Comparison of ENCODE assay signal across 9 mouse cellular contexts in genomic region chr10:79857894-79858293, GRCm38 (mm10). TPM values are rescaled to one million over a fixed set of nuclear protein-coding genes. Genes with fewer than 3 reads are reported as not detected.
DNase-seq lines count a peak whose midpoint lies in the region; ATAC-seq and TF ChIP-seq lines count a peak whose summit lies in the region.
"Had no signal": no experiment of that assay in that cellular context is flagged by ENCODE, and none has a peak within 500 bp of the region (broad histone marks: within the 10 kb centered on the region; RNA-seq: fewer than 3 reads in every experiment).

No protein-coding gene starts in this region.

- peak overlapping the region; percentile 91 for H3K4me2 ChIP-seq in kidney, postnatal 0 days (ENCODE audit: low read length)
- peak overlapping the region; percentile 91 for H3K4me2 ChIP-seq in embryonic facial prominence, embryonic 15.5 days (replicated peaks)
- H3K4me2 ChIP-seq in intestine, embryonic 16.5 days (ENCODE audit: low read depth, low read length): peak overlapping the region; percentile 96
- H3K4me2 ChIP-seq in neural tube, embryonic 12.5 days (replicated peaks): peak overlapping the region; percentile 100

- no peak for ATAC-seq in kidney, postnatal 0 days (replicated peaks; ENCODE audit: low FRiP score, low read depth)
- no peak for ATAC-seq in embryonic facial prominence, embryonic 15.5 days (ENCODE audit: insufficient number of reproducible peaks, low FRiP score, low TSS enrichment, low read depth)
- ATAC-seq in intestine, embryonic 16.5 days: no peak
- no peak for ATAC-seq in neural tube, embryonic 12.5 days (ENCODE audit: low FRiP score, low read depth)

- no peaks in the 10 kb centered on the region for H3K9me3 ChIP-seq in kidney, postnatal 0 days (replicated peaks; ENCODE audit: low read length)
- no peaks in the 10 kb centered on the region for H3K9me3 ChIP-seq in embryonic facial prominence, embryonic 15.5 days (replicated peaks)
- H3K9me3 ChIP-seq in intestine, embryonic 16.5 days (ENCODE audit: control insufficient read depth, low read length): no peaks in the 10 kb centered on the region
- H3K9me3 ChIP-seq in neural tube, embryonic 12.5 days: no peaks in the 10 kb centered on the region

- H3K4me1 ChIP-seq in kidney, postnatal 0 days (replicated peaks; ENCODE audit: insufficient read depth, low read length): peaks cover 43% of the 10 kb centered on the region
- H3K4me1 ChIP-seq in embryonic facial prominence, embryonic 15.5 days: peaks cover 71% of the 10 kb centered on the region
- peaks cover 50% of the 10 kb centered on the region for H3K4me1 ChIP-seq in intestine, embryonic 16.5 days (ENCODE audit: control insufficient read depth, insufficient read depth, low read length)
- H3K4me1 ChIP-seq in neural tube, embryonic 12.5 days: peaks cover 44% of the 10 kb centered on the region

- H3K27me3 ChIP-seq in kidney, postnatal 0 days (ENCODE audit: insufficient read depth, low read length): no peaks in the 10 kb centered on the region
- no peaks in the 10 kb centered on the region for H3K27me3 ChIP-seq in embryonic facial prominence, embryonic 15.5 days
- H3K27me3 ChIP-seq in intestine, embryonic 16.5 days (replicated peaks; ENCODE audit: control insufficient read depth, insufficient read depth, low read length): no peaks in the 10 kb centered on the region
- no peaks in the 10 kb centered on the region for H3K27me3 ChIP-seq in neural tube, embryonic 12.5 days (replicated peaks)

- no peak overlapping the region for H3K9ac ChIP-seq in kidney, postnatal 0 days (ENCODE audit: low read depth, low read length)
- 0 out of 2 replicates have a peak overlapping the region, but pooled peaks have one; percentile 100 for H3K9ac ChIP-seq in embryonic facial prominence, embryonic 15.5 days
- peak overlapping the region; percentile 100 for H3K9ac ChIP-seq in intestine, embryonic 16.5 days (ENCODE audit: low read depth, low read length)
- H3K9ac ChIP-seq in neural tube, embryonic 12.5 days: peak overlapping the region; percentile 97

- WGBS in kidney, postnatal 0 days: 59% methylated on average over 2 of the region's 2 CpGs
- WGBS in embryonic facial prominence, embryonic 15.5 days: 63% methylated on average over 2 of the region's 2 CpGs
- WGBS in intestine, embryonic 16.5 days: 35% methylated on average over 2 of the region's 2 CpGs
- WGBS in neural tube, embryonic 12.5 days: 88% methylated on average over 2 of the region's 2 CpGs

- no peak for TF ChIP-seq CTCF in kidney, postnatal 0 days (IDR thresholded peaks at IDR 0.05; ENCODE audit: low read depth)

- peak overlapping the region; percentile 96 for H3K4me3 ChIP-seq in kidney, postnatal 0 days (replicated peaks; ENCODE audit: low read depth, low read length)
- peak overlapping the region; percentile 97 for H3K4me3 ChIP-seq in embryonic facial prominence, embryonic 15.5 days (replicated peaks)
- H3K4me3 ChIP-seq in intestine, embryonic 16.5 days (ENCODE audit: low read length): peak overlapping the region; percentile 97
- H3K4me3 ChIP-seq in neural tube, embryonic 12.5 days: peak overlapping the region; percentile 96; the same call in 1 of the 2 replicates

- H3K27ac ChIP-seq in kidney, postnatal 0 days: 0 out of 2 replicates have a peak overlapping the region, but pooled peaks have one; percentile 2
- H3K27ac ChIP-seq in embryonic facial prominence, embryonic 15.5 days (replicated peaks): peak overlapping the region; percentile 69
- H3K27ac ChIP-seq in intestine, embryonic 16.5 days (ENCODE audit: low read length): peak overlapping the region; percentile 100
- H3K27ac ChIP-seq in neural tube, embryonic 12.5 days: peak overlapping the region; percentile 26; the same call in 1 of the 2 replicates

- H3K36me3 ChIP-seq in kidney, postnatal 0 days (ENCODE audit: insufficient read depth, low read length): peaks cover 44% of the 10 kb centered on the region
- H3K36me3 ChIP-seq in embryonic facial prominence, embryonic 15.5 days: peaks cover 57% of the 10 kb centered on the region
- peaks cover 46% of the 10 kb centered on the region for H3K36me3 ChIP-seq in intestine, embryonic 16.5 days (ENCODE audit: control insufficient read depth, insufficient read depth, low read length)
- peaks cover 64% of the 10 kb centered on the region for H3K36me3 ChIP-seq in neural tube, embryonic 12.5 days

- DNase-seq in kidney, postnatal 0 days (ENCODE audit: low spot score): no peak
- DNase-seq in kidney, adult 11 months: no peak
- no peak for DNase-seq in embryo, embryonic 10 days (ENCODE audit: low spot score)
- no peak for DNase-seq in cerebellum, postnatal 36 days
- DNase-seq in thymus, postnatal 0 days (ENCODE audit: low spot score): no peak

RNA-seq across cellular contexts. Expression of gene Ptbp1, which starts 3.7 kb away (rescaled TPM):
- 220 and 238 TPM in 2 replicates for polyA plus RNA-seq in kidney, postnatal 0 days (2015; fragmentation: Nextera tagmentation; extraction: Ambion mirVana)
- polyA plus RNA-seq in embryonic facial prominence, embryonic 15.5 days (2015; fragmentation: Nextera tagmentation; extraction: Ambion mirVana): 299 and 325 TPM in 2 replicates
- 295 and 302 TPM in 2 replicates for polyA plus RNA-seq in intestine, embryonic 16.5 days (2015; fragmentation: Nextera tagmentation; extraction: Ambion mirVana)
- polyA plus RNA-seq in neural tube, embryonic 12.5 days (2016; fragmentation: Nextera tagmentation; extraction: Ambion mirVana): 180 and 189 TPM in 2 replicates
- polyA plus RNA-seq in thymus, postnatal 0 days (2015; fragmentation: Nextera tagmentation; extraction: Ambion mirVana): 217 and 246 TPM in 2 replicates

RNA-seq across cellular contexts. Expression of gene Prtn3, which starts 16.4 kb away (rescaled TPM):
- 6.5 and 7.9 TPM in 2 replicates for polyA plus RNA-seq in kidney, postnatal 0 days (2015; fragmentation: Nextera tagmentation; extraction: Ambion mirVana)
- polyA plus RNA-seq in embryonic facial prominence, embryonic 15.5 days (2015; fragmentation: Nextera tagmentation; extraction: Ambion mirVana): 4.3 and 5.6 TPM in 2 replicates
- polyA plus RNA-seq in intestine, embryonic 16.5 days (2015; fragmentation: Nextera tagmentation; extraction: Ambion mirVana): 2.7 and 2.8 TPM in 2 replicates
- polyA plus RNA-seq in neural tube, embryonic 12.5 days (2016; fragmentation: Nextera tagmentation; extraction: Ambion mirVana): 12.6 and 15.5 TPM in 2 replicates
- 1.7 TPM in 2 replicates for polyA plus RNA-seq in thymus, postnatal 0 days (2015; fragmentation: Nextera tagmentation; extraction: Ambion mirVana)

RNA-seq across cellular contexts. Expression of gene Plppr3, which starts 16.5 kb away (rescaled TPM):
- polyA plus RNA-seq in kidney, postnatal 0 days (2015; fragmentation: Nextera tagmentation; extraction: Ambion mirVana): 37.0 and 41.5 TPM in 2 replicates
- 59.9 and 68.2 TPM in 2 replicates for polyA plus RNA-seq in embryonic facial prominence, embryonic 15.5 days (2015; fragmentation: Nextera tagmentation; extraction: Ambion mirVana)
- polyA plus RNA-seq in intestine, embryonic 16.5 days (2015; fragmentation: Nextera tagmentation; extraction: Ambion mirVana): 25.5 and 28.2 TPM in 2 replicates
- polyA plus RNA-seq in neural tube, embryonic 12.5 days (2016; fragmentation: Nextera tagmentation; extraction: Ambion mirVana): 296 and 301 TPM in 2 replicates
- 3.3 and 3.4 TPM in 2 replicates for polyA plus RNA-seq in thymus, postnatal 0 days (2015; fragmentation: Nextera tagmentation; extraction: Ambion mirVana)

RNA-seq across cellular contexts. Expression of gene Elane, which starts 28.2 kb away (rescaled TPM):
- 0.14 TPM in 1 of 2 replicates, not detected in the other for polyA plus RNA-seq in kidney, postnatal 0 days (2015; fragmentation: Nextera tagmentation; extraction: Ambion mirVana)
- polyA plus RNA-seq in embryonic facial prominence, embryonic 15.5 days (2015; fragmentation: Nextera tagmentation; extraction: Ambion mirVana): 0.28 and 0.85 TPM in 2 replicates
- 0.42 and 2.4 TPM in 2 replicates for polyA plus RNA-seq in intestine, embryonic 16.5 days (2015; fragmentation: Nextera tagmentation; extraction: Ambion mirVana)
- polyA plus RNA-seq in neural tube, embryonic 12.5 days (2016; fragmentation: Nextera tagmentation; extraction: Ambion mirVana): 0.34 and 0.53 TPM in 2 replicates
- 0.30 and 0.74 TPM in 2 replicates for polyA plus RNA-seq in thymus, postnatal 0 days (2015; fragmentation: Nextera tagmentation; extraction: Ambion mirVana)
- polyA plus RNA-seq: cortical plate, adult 2 months had no signal

RNA-seq across cellular contexts. Expression of gene Cfd, which starts 32.8 kb away (rescaled TPM):
- polyA plus RNA-seq in kidney, postnatal 0 days (2015; fragmentation: Nextera tagmentation; extraction: Ambion mirVana): 0.13 TPM in 1 of 2 replicates, not detected in the other
- polyA plus RNA-seq in embryonic facial prominence, embryonic 15.5 days (2015; fragmentation: Nextera tagmentation; extraction: Ambion mirVana): not detected in 2 replicates
- polyA plus RNA-seq in intestine, embryonic 16.5 days (2015; fragmentation: Nextera tagmentation; extraction: Ambion mirVana): not detected in 2 replicates
- not detected in 2 replicates for polyA plus RNA-seq in neural tube, embryonic 12.5 days (2016; fragmentation: Nextera tagmentation; extraction: Ambion mirVana)
- polyA plus RNA-seq in thymus, postnatal 0 days (2015; fragmentation: Nextera tagmentation; extraction: Ambion mirVana): 4.2 TPM in 1 of 2 replicates, not detected in the other

Comparison
In these comparisons a context has a peak if more than half of its experiments do, and no peak if none do; other contexts are left out.
1. H3K27ac ChIP-seq: peak in every context shown above with its lines; median percentile 100 in intestine, embryonic 16.5 days; 69 in embryonic facial prominence, embryonic 15.5 days; 26 in neural tube, embryonic 12.5 days; 2 in kidney, postnatal 0 days.